Mouse (Mus musculus) embryonic facial prominence, embryonic 14.5 days (tissue): ENCODE measurements around the gene Gm39115. TPM values are rescaled to one million over a fixed set of nuclear protein-coding genes. Genes with fewer than 3 reads are reported as not detected.
"Not testable (repeated sequence)": the region's sequence is repeated elsewhere in the genome, so short reads cannot be mapped to it uniquely, and the experiment has no call there.

Experiments
- ATAC-seq: fragments of 200-750 bp; cut with Nextera tagmentation; 2 replicates; pipeline ENCODE4 v1.8.0; 2017; ENCODE audit warnings: low read depth, moderate number of reproducible peaks, moderate TSS enrichment
- DNase-seq: peaks from one replicate; pipeline ENCODE4 v3.0.0-alpha.2; 2015; ENCODE audit warnings: low spot score
- H3K27ac ChIP-seq: fragments of 300-500 bp; sonication (generic); replicated peaks from 2 replicates; pipeline ENCODE4 v1.5.1; 2014; ENCODE audit warnings: low read depth, mild to moderate bottlenecking, low read length, moderate library complexity
- H3K27me3 ChIP-seq: fragments of 300-500 bp; sonication (generic); replicated peaks from 2 replicates; pipeline ENCODE4 v1.6.1; 2014; ENCODE audit warnings: low read length; ENCODE audit not compliant: control insufficient read depth, insufficient read depth
- H3K36me3 ChIP-seq: fragments of 300-500 bp; sonication (generic); 2 replicates; pipeline ENCODE4 v1.6.1; 2014; ENCODE audit warnings: low read length, mixed read lengths; ENCODE audit not compliant: control insufficient read depth, insufficient read depth
- H3K4me1 ChIP-seq: fragments of 300-500 bp; sonication (generic); 2 replicates; pipeline ENCODE4 v1.6.1; 2014; ENCODE audit warnings: antibody characterized with exemption, low read length; ENCODE audit not compliant: control insufficient read depth, insufficient read depth
- H3K4me2 ChIP-seq: fragments of 300-500 bp; sonication (generic); 2 replicates; pipeline ENCODE4 v1.6.1; 2014; ENCODE audit warnings: low read depth, mild to moderate bottlenecking, low read length, moderate library complexity, mixed read lengths
- H3K4me3 ChIP-seq: fragments of 300-500 bp; sonication (generic); 2 replicates; pipeline ENCODE4 v1.5.1; 2014; ENCODE audit warnings: low read depth, mild to moderate bottlenecking, low read length
- H3K9ac ChIP-seq: fragments of 300-500 bp; sonication (generic); 2 replicates; pipeline ENCODE4 v1.6.1; 2014; ENCODE audit warnings: low read depth, mild to moderate bottlenecking, low read length, moderate library complexity, mixed read lengths
- H3K9me3 ChIP-seq: fragments of 300-500 bp; sonication (generic); 2 replicates; pipeline ENCODE4 v1.6.1; 2016; ENCODE audit warnings: low read length; ENCODE audit not compliant: control insufficient read depth
- WGBS: fragments of 180-500 bp; shearing (Covaris S2); extraction: QIAGEN DNeasy Blood & Tissue Kit; methylation state at CpG from one replicate; pipeline ENCODE4 v1.1.7; 2014; 5-methylcytosine and 5-hydroxymethylcytosine counted together
- polyA plus RNA-seq: library from polyadenylated mRNA; unstranded; fragments of >200 nt; fragmentation: Nextera tagmentation; extraction: Ambion mirVana; gene quantifications from 2 replicates; pipeline ENCODE4 v1.2.1, GENCODE M21; 2014

Gene Gm39115
- polyA plus RNA-seq, 1 experiment from 2014 or later: not detected

- no peak for ATAC-seq
- Histone ChIP-seq H3K36me3 (no peaks in the 10 kb centered on the region), H3K27ac (no peak overlapping the region), H3K9me3 (no peaks in the 10 kb centered on the region), H3K4me1 (no peaks in the 10 kb centered on the region), H3K27me3 (no peaks in the 10 kb centered on the region), H3K9ac (no peak overlapping the region), H3K4me2 (no peak overlapping the region), H3K4me3 (no peak overlapping the region)
- 72% methylated on average over 4 of the region's 4 CpGs for WGBS
- DNase-seq: no peak
These were observed 16.4 kb upstream of the Gm39115 start for GRCm38 (mm10) chr7:142152191-142152590.

- Histone ChIP-seq H3K36me3 (no peaks in the 10 kb centered on the region), H3K9me3 (no peaks in the 10 kb centered on the region), H3K9ac (no peak overlapping the region), H3K4me3 (no peak overlapping the region), H3K27me3 (no peaks in the 10 kb centered on the region), H3K4me2 (no peak overlapping the region), H3K27ac (no peak overlapping the region), H3K4me1 (no peaks in the 10 kb centered on the region)
- no peak for DNase-seq
- no peak for ATAC-seq
These were observed 12.8 kb upstream of the Gm39115 start for GRCm38 (mm10) chr7:142148633-142149032.

GRCm38 (mm10) chr7:142146033-142146432 is 10.2 kb upstream of the Gm39115 start:
- 0% methylated on average over 1 of the region's 1 CpGs for WGBS
- no peak for ATAC-seq

GRCm38 (mm10) chr7:142145413-142145940 is 9.6 kb upstream of the Gm39115 start:
- no peak overlapping the region for H3K4me2 ChIP-seq
- no peaks in the 10 kb centered on the region for H3K4me1 ChIP-seq
- H3K36me3 ChIP-seq: no peaks in the 10 kb centered on the region
- no peaks in the 10 kb centered on the region for H3K27me3 ChIP-seq
- no peak overlapping the region for H3K4me3 ChIP-seq
- DNase-seq (no peak), ATAC-seq (no peak)
- H3K9ac ChIP-seq: no peak overlapping the region
- H3K9me3 ChIP-seq: no peaks in the 10 kb centered on the region
- H3K27ac ChIP-seq: no peak overlapping the region
- 38% methylated on average over 4 of the region's 4 CpGs for whole genome bisulfite sequencing

More at GRCm38 (mm10) chr7:142146033-142146432, 10.2 kb upstream of the Gm39115 start:
- Histone ChIP-seq H3K36me3 (no peaks in the 10 kb centered on the region), H3K9ac (no peak overlapping the region), H3K9me3 (no peaks in the 10 kb centered on the region), H3K4me2 (no peak overlapping the region), H3K4me3 (no peak overlapping the region), H3K27ac (no peak overlapping the region), H3K4me1 (no peaks in the 10 kb centered on the region), H3K27me3 (no peaks in the 10 kb centered on the region)
- peak; percentile 82 for DNase-seq

DNA sequence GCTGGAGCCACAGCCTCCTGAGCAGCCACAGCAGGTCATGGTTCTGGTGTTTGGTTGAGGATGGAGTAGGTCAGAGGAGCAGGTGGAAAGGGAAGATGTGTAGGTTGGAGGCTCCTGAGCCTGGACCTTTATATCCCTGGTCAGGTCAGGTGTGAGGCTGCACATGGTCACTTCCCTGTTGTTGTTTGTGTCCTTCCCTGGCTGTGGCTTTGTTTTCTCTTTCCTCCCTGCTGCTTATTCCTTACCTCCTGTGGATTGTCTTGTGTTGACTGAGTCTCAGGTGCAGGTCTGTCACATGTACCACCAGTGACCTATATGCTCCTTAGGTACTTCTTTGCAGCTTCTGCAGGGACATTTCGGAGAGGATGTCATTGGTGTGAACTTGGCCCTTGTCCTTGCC is 8.7 kb upstream of the Gm39115 start, which contains the start of gene Gm45337:
TSS of gene Gm45337 (minus strand) at position 101 of the 400 bp plus-strand sequence.
- DNase-seq: no peak
- no peak within 1 kb of the TSS for H3K4me2 ChIP-seq
- H3K4me3 ChIP-seq: no peak within 1 kb of the TSS
- no peaks in the 10 kb centered on the region for H3K9me3 ChIP-seq
- H3K9ac ChIP-seq: no peak within 1 kb of the TSS
- no peaks in the 10 kb centered on the region for H3K27me3 ChIP-seq
- no peaks in the 10 kb centered on the region for H3K36me3 ChIP-seq
- no peak within 1 kb of the TSS for H3K27ac ChIP-seq
- no peak for ATAC-seq
- no peaks in the 10 kb centered on the region for H3K4me1 ChIP-seq
- 83% methylated on average over 1 of the region's 1 CpGs for WGBS

DNA sequence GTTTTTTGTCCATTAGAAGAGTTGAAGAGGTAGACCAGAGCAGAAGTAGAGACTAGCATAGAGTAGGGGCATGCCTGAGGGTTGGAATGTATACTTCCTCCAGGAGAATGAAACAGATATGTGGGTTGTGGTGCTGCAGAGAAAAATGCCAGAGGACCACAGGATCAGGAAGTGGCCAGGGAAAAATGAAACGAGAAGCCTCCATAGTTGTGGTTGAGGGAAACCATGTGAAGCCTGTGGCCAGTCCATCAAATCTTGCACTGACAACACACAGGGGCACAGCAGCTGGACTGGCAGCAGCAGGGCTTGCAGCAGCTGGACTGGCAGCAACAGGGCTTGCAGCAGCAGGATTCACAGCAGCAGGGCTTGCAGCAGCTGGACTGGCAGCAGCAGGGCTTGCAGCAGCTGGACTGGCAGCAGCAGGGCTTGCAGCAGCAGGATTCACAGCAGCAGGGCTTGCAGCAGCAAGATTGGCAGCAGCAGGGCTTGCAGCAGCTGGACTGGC is 7.7 kb upstream of the Gm39115 start:
- not testable (repeated sequence) for H3K9ac ChIP-seq, H3K4me1 ChIP-seq, H3K36me3 ChIP-seq, H3K27me3 ChIP-seq, ATAC-seq, H3K27ac ChIP-seq, H3K4me3 ChIP-seq, H3K4me2 ChIP-seq, H3K9me3 ChIP-seq
- peak; percentile 1 for DNase-seq
- 22% methylated on average over 1 of the region's 1 CpGs for WGBS

GRCm38 (mm10) chr7:142140696-142141095 is 4.9 kb upstream of the Gm39115 start:
- no peak overlapping the region for H3K4me2 ChIP-seq
- DNase-seq (no peak), ATAC-seq (no peak)
- no peaks in the 10 kb centered on the region for H3K9me3 ChIP-seq
- no peak overlapping the region for H3K4me3 ChIP-seq
- no peak overlapping the region for H3K9ac ChIP-seq
- no peak overlapping the region for H3K27ac ChIP-seq
- H3K27me3 ChIP-seq: no peaks in the 10 kb centered on the region
- no peaks in the 10 kb centered on the region for H3K36me3 ChIP-seq
- no peaks in the 10 kb centered on the region for H3K4me1 ChIP-seq
- WGBS: 13% methylated on average over 1 of the region's 1 CpGs

DNA sequence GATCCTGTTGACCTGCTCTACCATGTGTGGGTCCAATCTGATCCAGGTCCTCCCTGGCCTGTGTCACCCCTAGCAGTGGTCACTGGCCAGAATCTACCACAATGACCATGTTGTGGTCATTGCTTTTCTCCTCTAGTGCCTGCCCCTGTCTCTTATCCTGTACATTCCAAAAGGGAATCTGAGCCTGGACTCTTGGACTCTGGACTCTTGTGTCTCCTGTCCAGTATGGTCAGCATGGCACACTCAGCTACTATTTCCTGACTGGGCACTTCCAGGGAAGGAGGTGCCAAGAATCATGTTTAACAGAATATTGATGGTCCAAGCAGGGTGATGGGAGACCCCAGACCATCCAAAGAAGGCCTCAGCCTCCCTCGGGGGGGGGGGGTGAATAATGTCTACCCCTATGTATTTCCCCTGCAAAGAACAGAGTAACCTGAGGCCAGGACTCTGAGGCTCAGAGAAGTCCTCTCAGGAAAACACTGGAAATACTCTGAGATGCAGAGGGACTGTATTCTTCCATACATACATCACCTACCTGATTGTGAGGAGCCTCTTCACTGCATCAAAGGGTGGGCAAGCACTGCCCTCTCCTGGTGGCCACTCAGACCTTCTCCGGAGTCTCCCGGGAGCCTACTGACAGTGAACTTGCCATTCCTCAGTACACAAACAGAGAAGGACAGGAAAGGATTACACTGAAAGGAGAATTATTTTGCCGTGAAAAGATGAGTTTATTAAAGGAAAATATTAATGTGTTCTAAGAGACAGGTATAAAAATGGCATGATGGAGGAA is 1.4 kb downstream of the Gm39115 start:
- no peak overlapping the region for H3K9ac ChIP-seq
- no peaks in the 10 kb centered on the region for H3K4me1 ChIP-seq
- no peak overlapping the region for H3K4me3 ChIP-seq
- DNase-seq (no peak), ATAC-seq (no peak)
- no peak overlapping the region for H3K4me2 ChIP-seq
- 47% methylated on average over 4 of the region's 4 CpGs for WGBS
- no peaks in the 10 kb centered on the region for H3K27me3 ChIP-seq
- no peaks in the 10 kb centered on the region for H3K9me3 ChIP-seq
- H3K36me3 ChIP-seq: no peaks in the 10 kb centered on the region
- no peak overlapping the region for H3K27ac ChIP-seq

DNA sequence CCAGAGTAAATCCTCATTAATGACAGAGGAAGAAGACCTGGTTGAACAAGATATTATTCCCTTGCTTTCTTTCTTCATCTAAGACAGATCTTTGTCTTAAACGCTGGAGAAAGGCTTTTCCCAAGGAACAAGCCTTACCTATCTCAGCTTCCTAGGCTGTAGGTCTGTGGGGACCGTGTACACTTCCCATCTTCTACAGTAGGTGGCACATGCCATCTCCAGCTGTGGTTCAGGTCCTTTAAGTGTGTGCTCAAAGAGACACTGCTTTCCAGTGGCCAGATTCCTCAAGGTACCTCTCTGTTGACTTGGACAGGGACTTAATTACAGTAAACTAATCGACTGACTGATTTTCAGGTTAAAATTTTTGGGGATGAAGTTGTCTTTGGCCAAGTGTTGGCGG is 7.0 kb downstream of the Gm39115 start:
- Histone ChIP-seq H3K27me3 (no peaks in the 10 kb centered on the region), H3K9ac (no peak overlapping the region), H3K27ac (no peak overlapping the region), H3K36me3 (no peaks in the 10 kb centered on the region), H3K9me3 (no peaks in the 10 kb centered on the region), H3K4me2 (no peak overlapping the region), H3K4me1 (no peaks in the 10 kb centered on the region), H3K4me3 (no peak overlapping the region)
- 60% methylated on average over 4 of the region's 4 CpGs for WGBS
- DNase-seq (no peak), ATAC-seq (no peak)
